Mouse (Mus musculus): ENCODE data around the gene Fam149b. TPM values are rescaled to one million over a fixed set of nuclear protein-coding genes. Genes with fewer than 3 reads are reported as not detected.

The Fam149b gene
- polyA plus RNA-seq, 1 experiment from 2014 or later: 23.1 TPM

Other genes starting within 250 kb of the Fam149b start
- gene Saysd1, start 209.6 kb upstream of the Fam149b start, polyA plus RNA-seq (2015; fragmentation: Nextera tagmentation; extraction: Ambion mirVana): 7.7 and 9.3 TPM in 2 replicates
- gene Kcnk5, start 166.4 kb upstream of the Fam149b start, polyA plus RNA-seq (2015; fragmentation: Nextera tagmentation; extraction: Ambion mirVana): 1.8 and 4.1 TPM in 2 replicates
- gene Kcnk16, start 79.0 kb upstream of the Fam149b start, polyA plus RNA-seq (2015; fragmentation: Nextera tagmentation; extraction: Ambion mirVana): 0.13 and 0.44 TPM in 2 replicates
- 14.4 and 14.8 TPM in 2 replicates for gene Nudt13, start 53.5 kb upstream of the Fam149b start, polyA plus RNA-seq (2015; fragmentation: Nextera tagmentation; extraction: Ambion mirVana)
- 28.2 and 37.5 TPM in 2 replicates for gene Ecd, start within 50 bp of the Fam149b start, polyA plus RNA-seq (2015; fragmentation: Nextera tagmentation; extraction: Ambion mirVana)
- gene Dnajc9, start 40.7 kb downstream of the Fam149b start, polyA plus RNA-seq (2015; fragmentation: Nextera tagmentation; extraction: Ambion mirVana): 89.5 and 99.0 TPM in 2 replicates
- gene Mrps16, start 45.5 kb downstream of the Fam149b start, polyA plus RNA-seq (2015; fragmentation: Nextera tagmentation; extraction: Ambion mirVana): 88.5 and 98.2 TPM in 2 replicates
- 0.40 and 0.46 TPM in 2 replicates for gene Cfap70, start 104.1 kb downstream of the Fam149b start, polyA plus RNA-seq (2015; fragmentation: Nextera tagmentation; extraction: Ambion mirVana)
- 40.6 and 44.8 TPM in 2 replicates for gene Anxa7, start 132.0 kb downstream of the Fam149b start, polyA plus RNA-seq (2015; fragmentation: Nextera tagmentation; extraction: Ambion mirVana)
- gene Mss51, start 148.7 kb downstream of the Fam149b start, polyA plus RNA-seq (2015; fragmentation: Nextera tagmentation; extraction: Ambion mirVana): 0.45 and 0.56 TPM in 2 replicates
- 30.6 and 34.9 TPM in 2 replicates for gene Ppp3cb, start 198.4 kb downstream of the Fam149b start, polyA plus RNA-seq (2015; fragmentation: Nextera tagmentation; extraction: Ambion mirVana)

Measured in heart, embryonic 15.5 days (tissue).